Mouse (Mus musculus) bone marrow macrophage, adult 2 months (primary cell): ENCODE data around the gene Wbp4.

Experiments used
- CTCF ChIP-seq: IDR thresholded peaks from 2 replicates; pipeline ENCODE4 v1.5.1; 2012; ENCODE audit warnings: low read depth, mild to moderate bottlenecking, low read length, moderate library complexity
- POLR2A ChIP-seq: IDR thresholded peaks from 2 replicates; pipeline ENCODE4 v1.6.1; 2012; ENCODE audit warnings: mild to moderate bottlenecking, low read depth, low read length, borderline replicate concordance

GRCm38 (mm10) chr14:79516751-79517150 is 35.4 kb upstream of the Wbp4 start:
- TF ChIP-seq POLR2A (no peak), CTCF (no peak)
